Mouse (Mus musculus): ENCODE measurements around the gene Tnni1. TPM values are rescaled to one million over a fixed set of nuclear protein-coding genes. Genes with fewer than 3 reads are reported as not detected.
A peak's percentile ranks its signal among the peaks of the same experiment; 100 is the strongest.

Gene Tnni1
- polyA plus RNA-seq, 1 experiment from 2014 or later = 4,133 TPM

DNA sequence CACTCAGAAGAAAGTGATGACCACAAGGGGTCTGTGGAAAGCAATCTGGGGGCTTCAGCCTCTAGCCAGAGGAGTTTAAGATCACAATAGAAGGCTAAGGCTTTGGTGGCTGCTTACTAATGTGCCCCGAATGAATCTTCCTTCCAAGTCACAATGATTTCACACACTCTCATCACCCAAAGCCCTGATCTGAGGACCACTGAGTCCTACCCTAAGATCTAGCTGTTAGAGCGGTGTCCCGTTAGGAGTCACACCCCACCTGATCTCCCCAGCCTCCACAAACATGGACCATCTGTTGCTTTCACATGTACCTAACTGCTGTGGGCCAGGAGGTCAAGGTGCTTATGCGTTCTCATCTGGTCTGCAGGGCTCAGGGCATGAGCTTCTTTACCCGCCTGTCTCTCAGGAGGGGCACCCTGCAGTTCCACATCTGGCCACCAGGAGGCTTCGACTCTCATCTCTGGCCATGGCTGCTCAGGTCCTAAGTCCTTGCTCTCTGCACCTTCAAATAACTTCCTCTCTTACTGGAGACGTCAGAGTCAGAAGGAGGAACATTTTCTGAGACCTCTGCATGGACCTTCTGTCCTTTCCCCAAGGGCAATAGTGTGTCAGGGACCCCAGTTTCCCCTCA is 31.9 kb downstream of the Tnni1 start:
- WGBS = 31% methylated on average over 7 of the region's 7 CpGs
- Histone ChIP-seq H3K27me3 (no peaks in the 10 kb centered on the region), H3K9me3 (replicated peaks) (no peaks in the 10 kb centered on the region), H3K4me3 (no peak overlapping the region), H3K4me2 (no peak overlapping the region), H3K9ac (no peak overlapping the region), H3K27ac (peak overlapping the region; percentile 85), H3K36me3 (peaks cover 39% of the 10 kb centered on the region), H3K4me1 (replicated peaks) (peaks cover 64% of the 10 kb centered on the region)
- peak; percentile 29; the same call in 1 of the 2 replicates for ATAC-seq (replicated peaks; ENCODE audit: insufficient number of reproducible peaks, insufficient read depth, low FRiP score, low read depth)

DNA sequence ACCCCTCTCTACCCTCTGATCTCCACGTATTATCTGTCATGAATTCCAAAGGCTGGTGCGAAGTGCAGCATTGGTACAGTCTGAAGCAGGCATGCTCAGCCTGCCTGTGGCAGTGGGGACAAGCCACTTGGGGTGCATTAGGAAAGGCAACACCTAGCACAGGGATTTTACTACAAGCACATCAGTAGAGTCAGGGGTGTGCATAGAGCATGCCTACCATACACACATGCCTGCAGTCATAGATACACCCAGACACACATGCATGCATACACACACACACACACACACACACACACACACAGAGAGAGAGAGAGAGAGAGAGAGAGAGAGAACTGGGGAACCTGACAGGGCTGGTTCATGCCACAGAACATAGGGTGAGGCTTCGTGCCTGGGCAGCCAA is 33.0 kb downstream of the Tnni1 start:
- Histone ChIP-seq H3K4me1 (replicated peaks) (peaks cover 57% of the 10 kb centered on the region), H3K9me3 (replicated peaks) (no peaks in the 10 kb centered on the region), H3K27me3 (no peaks in the 10 kb centered on the region), H3K36me3 (peaks cover 35% of the 10 kb centered on the region), H3K9ac (no peak overlapping the region), H3K4me2 (no peak overlapping the region), H3K4me3 (no peak overlapping the region), H3K27ac (peak overlapping the region; percentile 85)
- WGBS = 35% methylated on average over 3 of the region's 3 CpGs
- no peak for ATAC-seq (replicated peaks; ENCODE audit: insufficient number of reproducible peaks, insufficient read depth, low FRiP score, low read depth)

DNA sequence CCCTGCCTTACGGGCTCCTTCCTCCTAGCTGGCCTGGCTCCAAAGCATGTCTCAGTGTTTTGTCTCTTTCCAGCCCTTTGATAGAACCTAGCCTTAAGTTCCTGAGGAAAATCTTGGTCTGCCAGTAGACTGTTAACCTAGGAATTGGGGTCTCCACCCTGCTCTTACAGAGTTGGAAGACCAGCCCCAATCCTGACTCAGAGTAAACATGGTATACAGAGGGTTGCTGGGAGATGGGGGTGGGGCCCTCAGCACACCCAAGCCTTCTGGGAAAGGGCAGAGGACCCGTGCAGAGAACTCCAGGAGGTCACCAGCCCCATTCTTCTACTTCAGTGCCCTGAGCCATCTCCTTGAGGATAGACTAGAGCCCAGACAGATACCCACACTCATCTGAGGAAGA is 33.4 kb downstream of the Tnni1 start:
- Histone ChIP-seq H3K4me2 (peak overlapping the region; percentile 2; the same call in 1 of the 2 replicates), H3K9ac (no peak overlapping the region), H3K36me3 (peaks cover 31% of the 10 kb centered on the region), H3K27ac (peak overlapping the region; percentile 85), H3K27me3 (no peaks in the 10 kb centered on the region), H3K9me3 (replicated peaks) (no peaks in the 10 kb centered on the region), H3K4me3 (no peak overlapping the region), H3K4me1 (replicated peaks) (peaks cover 53% of the 10 kb centered on the region)
- 0 out of 2 replicates have a peak, but pooled peaks have one; percentile 25 for ATAC-seq (replicated peaks; ENCODE audit: insufficient number of reproducible peaks, insufficient read depth, low FRiP score, low read depth)
- 13% methylated on average over 2 of the region's 2 CpGs for WGBS

DNA sequence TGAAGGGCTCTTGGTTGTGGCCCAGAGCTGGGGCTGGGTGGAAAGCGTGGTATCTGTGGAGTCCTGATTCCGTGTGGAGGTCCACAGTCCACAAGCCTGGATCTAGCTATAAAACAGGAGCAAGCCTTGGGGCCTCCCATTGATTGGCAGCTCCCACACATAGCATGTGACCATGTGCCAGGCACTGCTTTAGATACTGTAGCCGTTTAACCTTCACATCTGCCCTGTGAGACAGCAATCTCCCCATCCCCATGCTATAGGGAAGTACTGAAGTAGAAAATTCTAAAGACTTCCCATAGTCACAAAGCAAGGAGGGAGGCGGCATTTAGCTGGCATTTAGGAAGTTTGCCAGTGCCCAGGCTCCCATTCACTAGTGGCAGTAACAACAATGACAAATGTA is 33.8 kb downstream of the Tnni1 start:
- Histone ChIP-seq H3K27me3 (0 out of 2 replicates have a peak, but pooled peaks cover 2% of the 10 kb centered on the region), H3K4me2 (peak overlapping the region; percentile 2; the same call in 1 of the 2 replicates), H3K9me3 (replicated peaks) (no peaks in the 10 kb centered on the region), H3K4me1 (replicated peaks) (peaks cover 48% of the 10 kb centered on the region), H3K4me3 (no peak overlapping the region), H3K9ac (no peak overlapping the region), H3K27ac (peak overlapping the region; percentile 85), H3K36me3 (peaks cover 30% of the 10 kb centered on the region)
- ATAC-seq (replicated peaks; ENCODE audit: insufficient number of reproducible peaks, insufficient read depth, low FRiP score, low read depth) = 0 out of 2 replicates have a peak, but pooled peaks have one; percentile 16
- 49% methylated on average over 4 of the region's 4 CpGs for WGBS

DNA sequence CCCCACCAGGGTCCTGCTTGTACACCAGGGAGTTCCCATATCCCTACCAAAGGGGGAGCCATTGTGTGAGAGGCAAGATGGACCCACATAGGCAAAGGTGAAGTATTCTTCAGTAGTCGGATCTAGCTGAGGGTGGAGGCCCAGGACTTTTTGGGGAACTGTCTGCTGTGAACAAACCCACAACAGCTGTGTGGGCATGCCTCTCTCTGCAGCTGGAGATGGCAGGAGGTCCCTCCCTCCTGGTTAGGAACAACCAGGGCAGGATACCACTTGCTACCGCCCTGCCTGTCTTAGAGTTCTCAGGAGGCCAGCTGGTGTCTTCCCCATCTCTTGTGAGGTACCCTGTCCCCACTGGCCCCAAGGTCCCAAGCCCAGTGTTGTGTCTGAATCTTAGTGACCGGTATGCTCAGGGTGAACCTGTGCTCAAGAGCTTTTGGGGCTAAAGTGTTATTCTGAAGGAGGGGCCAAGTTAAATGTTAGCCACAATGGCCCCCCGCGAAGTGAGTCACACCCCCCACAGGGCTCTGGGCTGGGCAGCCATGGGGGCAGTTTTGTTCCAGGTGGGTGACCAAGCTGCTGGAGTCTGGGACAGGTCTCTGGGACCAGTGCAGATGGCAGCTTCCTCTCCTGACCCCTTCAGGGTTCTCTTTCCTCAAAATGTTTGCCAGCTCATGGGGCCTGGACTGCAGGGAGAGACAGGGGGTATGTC is 34.6 kb downstream of the Tnni1 start:
- peaks cover 48% of the 10 kb centered on the region for H3K4me1 ChIP-seq (replicated peaks)
- H3K27ac ChIP-seq = peak overlapping the region; percentile 85

DNA sequence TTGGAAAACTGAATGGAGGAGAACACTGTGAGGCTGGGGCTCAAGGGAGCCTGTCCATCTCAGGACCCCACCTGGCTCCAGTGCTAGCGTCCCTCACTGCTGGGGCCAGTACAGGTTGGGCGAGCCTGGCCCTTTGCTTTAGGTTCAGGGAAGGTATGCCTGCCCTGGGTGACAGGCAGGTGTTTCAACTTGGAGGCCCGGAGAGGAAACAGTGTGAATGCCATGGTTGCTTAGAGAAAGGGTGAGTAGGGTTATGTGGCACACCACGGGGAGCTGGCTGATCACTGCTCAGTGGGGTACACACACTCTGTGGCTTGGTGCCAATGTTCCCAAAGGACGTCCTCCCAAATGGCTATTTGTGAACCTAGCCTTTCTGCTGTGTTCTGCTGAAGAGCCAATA is 35.3 kb downstream of the Tnni1 start:
- 79% methylated on average over 5 of the region's 5 CpGs for WGBS
- Histone ChIP-seq H3K4me3 (no peak overlapping the region), H3K27me3 (peaks cover 13% of the 10 kb centered on the region), H3K4me2 (no peak overlapping the region), H3K36me3 (peaks cover 16% of the 10 kb centered on the region), H3K27ac (no peak overlapping the region), H3K9ac (no peak overlapping the region), H3K4me1 (replicated peaks) (peaks cover 51% of the 10 kb centered on the region), H3K9me3 (replicated peaks) (no peaks in the 10 kb centered on the region)
- no peak for ATAC-seq (replicated peaks; ENCODE audit: insufficient number of reproducible peaks, insufficient read depth, low FRiP score, low read depth)

More for the DNA sequence above, 34.6 kb downstream of the Tnni1 start:
- WGBS = 76% methylated on average over 5 of the region's 5 CpGs
- Histone ChIP-seq H3K4me2 (no peak overlapping the region), H3K36me3 (peaks cover 23% of the 10 kb centered on the region), H3K27me3 (peaks cover 7% of the 10 kb centered on the region; the same call in 1 of the 2 replicates), H3K9ac (no peak overlapping the region), H3K9me3 (replicated peaks) (no peaks in the 10 kb centered on the region), H3K4me3 (no peak overlapping the region)
- ATAC-seq (replicated peaks; ENCODE audit: insufficient number of reproducible peaks, insufficient read depth, low FRiP score, low read depth) = no peak

DNA sequence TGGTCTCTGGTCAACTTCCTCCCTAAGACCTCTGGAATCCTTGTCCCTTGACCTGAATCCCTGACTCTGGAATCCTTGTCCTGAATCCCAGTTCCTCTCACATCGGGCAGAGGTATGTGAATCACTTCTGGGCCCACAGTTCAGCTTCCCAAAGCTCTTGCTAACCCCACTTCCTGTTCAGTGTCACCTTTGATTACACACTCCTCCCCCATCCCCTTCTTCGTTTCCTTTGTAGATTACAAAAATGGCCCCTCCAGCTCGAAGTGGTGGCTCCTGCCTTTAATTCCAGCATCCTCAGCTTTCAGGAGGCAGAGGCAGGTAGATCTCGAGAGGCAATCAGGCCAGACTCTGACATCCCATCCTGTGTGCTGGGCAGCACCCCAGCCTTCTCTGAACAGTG is 38.4 kb downstream of the Tnni1 start:
- Histone ChIP-seq H3K4me2 (no peak overlapping the region), H3K9me3 (replicated peaks) (no peaks in the 10 kb centered on the region), H3K27ac (no peak overlapping the region), H3K27me3 (peaks cover 36% of the 10 kb centered on the region), H3K4me3 (no peak overlapping the region), H3K36me3 (no peaks in the 10 kb centered on the region), H3K9ac (no peak overlapping the region), H3K4me1 (replicated peaks) (peaks cover 34% of the 10 kb centered on the region)
- ATAC-seq (replicated peaks; ENCODE audit: insufficient number of reproducible peaks, insufficient read depth, low FRiP score, low read depth) = no peak
- 53% methylated on average over 4 of the region's 4 CpGs for WGBS

DNA sequence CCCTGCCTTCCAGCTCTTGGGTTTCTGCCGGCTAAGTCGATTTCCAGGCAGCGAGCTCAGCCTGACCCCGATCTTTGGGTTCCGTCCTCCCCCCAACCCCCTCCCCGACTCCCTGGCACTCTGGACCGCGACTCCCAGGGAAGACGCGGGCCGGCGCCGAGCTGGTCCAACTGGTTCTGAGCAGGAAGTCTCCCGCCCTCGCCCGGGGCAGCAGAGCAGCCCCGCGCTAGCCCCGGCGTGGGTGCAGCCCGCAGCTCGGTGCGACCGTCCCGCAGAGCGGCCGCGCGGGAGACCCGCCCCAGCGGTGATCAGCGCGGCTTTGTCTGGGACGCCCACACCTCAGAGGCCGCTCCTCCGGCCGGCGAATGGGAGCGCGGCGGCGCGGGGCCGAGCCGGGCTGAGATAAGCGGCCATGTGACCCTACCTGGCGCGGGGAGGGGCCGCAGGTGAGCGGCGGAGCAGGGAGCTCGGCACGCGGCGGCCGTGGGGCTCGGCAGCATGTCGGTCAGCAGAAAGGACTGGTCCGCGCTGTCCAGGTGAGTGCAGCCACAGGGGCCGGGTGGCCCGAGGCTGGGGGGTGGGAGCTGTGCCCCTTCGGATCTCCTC is 39.4 kb downstream of the Tnni1 start, which contains the start of gene Lad1:
Gene Lad1 (plus strand): TSS at position 118 of the 606 bp plus-strand sequence.
- no peak within 1 kb of the TSS for H3K27ac ChIP-seq
- peak within 1 kb of the TSS; percentile 54 for H3K4me3 ChIP-seq
- under 1% methylated on average over 63 of the region's 63 CpGs for WGBS
- H3K27me3 ChIP-seq = peaks cover 36% of the 10 kb centered on the region
- ATAC-seq (replicated peaks; ENCODE audit: insufficient number of reproducible peaks, insufficient read depth, low FRiP score, low read depth) = peak; percentile 19; the same call in 1 of the 2 replicates
- H3K9ac ChIP-seq = peak within 1 kb of the TSS; percentile 66
- peak within 1 kb of the TSS; percentile 97 for H3K4me2 ChIP-seq
- H3K36me3 ChIP-seq = no peaks in the 10 kb centered on the region
- no peaks in the 10 kb centered on the region for H3K9me3 ChIP-seq (replicated peaks)
- H3K4me1 ChIP-seq (replicated peaks) = peaks cover 24% of the 10 kb centered on the region

DNA sequence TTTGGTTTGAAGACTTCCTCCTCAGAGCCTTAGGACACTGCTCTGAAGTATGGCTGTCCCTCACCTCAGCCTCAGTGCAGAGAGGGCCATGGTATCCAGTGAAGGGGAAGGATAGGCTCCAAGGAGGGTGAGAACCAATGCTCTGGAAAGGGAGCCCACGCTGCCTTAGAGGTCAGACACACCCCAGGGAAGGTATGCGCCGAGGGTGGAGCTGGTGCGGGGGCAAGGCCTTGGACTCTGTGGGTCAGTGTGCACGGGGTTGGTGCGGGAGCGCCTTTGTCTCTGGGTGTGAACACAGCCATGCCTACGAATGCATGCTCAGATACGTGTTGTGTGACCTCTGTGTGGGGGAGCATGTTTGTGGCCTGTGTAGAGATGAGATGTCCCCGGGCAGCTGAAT is 40.8 kb downstream of the Tnni1 start:
- Histone ChIP-seq H3K27me3 (peaks cover 36% of the 10 kb centered on the region), H3K4me3 (no peak overlapping the region), H3K36me3 (no peaks in the 10 kb centered on the region), H3K9ac (no peak overlapping the region), H3K4me2 (no peak overlapping the region), H3K4me1 (replicated peaks) (peaks cover 17% of the 10 kb centered on the region), H3K27ac (no peak overlapping the region), H3K9me3 (replicated peaks) (no peaks in the 10 kb centered on the region)
- ATAC-seq (replicated peaks; ENCODE audit: insufficient number of reproducible peaks, insufficient read depth, low FRiP score, low read depth) = no peak
- 85% methylated on average over 10 of the region's 10 CpGs for WGBS

DNA sequence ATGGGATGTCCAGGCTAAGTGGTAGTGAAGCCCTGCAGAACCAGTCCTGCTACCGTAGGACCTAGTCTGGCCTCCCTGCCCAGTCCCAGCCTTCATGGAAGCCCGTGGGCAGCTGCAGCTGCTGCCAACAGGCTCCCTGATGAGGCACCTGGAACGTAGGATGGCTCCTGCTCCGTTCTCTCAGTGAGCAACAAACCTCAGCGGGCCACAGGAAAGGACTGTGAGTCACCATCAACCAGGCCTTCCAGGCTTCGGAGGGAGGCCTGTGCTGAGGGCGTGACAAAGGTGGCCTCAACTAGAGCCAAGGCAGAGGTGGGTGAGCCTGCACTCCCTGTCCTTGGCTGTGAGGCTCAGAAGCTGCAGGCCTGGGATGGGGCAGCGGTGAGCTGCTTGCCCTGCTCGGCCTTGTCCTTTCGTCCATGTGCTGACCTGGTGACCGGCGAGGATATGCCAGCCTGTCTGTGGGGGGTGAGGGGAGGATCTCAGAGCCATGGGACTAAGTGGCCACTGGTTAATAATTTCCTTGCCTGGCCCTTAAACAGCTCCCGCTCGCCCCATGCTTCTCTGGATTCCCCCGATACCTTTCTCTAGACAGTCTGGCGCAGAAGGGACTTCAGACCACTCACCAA is 41.6 kb downstream of the Tnni1 start:
- WGBS = 86% methylated on average over 16 of the region's 16 CpGs
- H3K4me1 ChIP-seq (replicated peaks) = peaks cover 17% of the 10 kb centered on the region
- H3K9ac ChIP-seq = no peak overlapping the region
- peaks cover 36% of the 10 kb centered on the region for H3K27me3 ChIP-seq
- H3K27ac ChIP-seq = no peak overlapping the region
- no peak overlapping the region for H3K4me2 ChIP-seq
- H3K4me3 ChIP-seq = no peak overlapping the region
- no peaks in the 10 kb centered on the region for H3K36me3 ChIP-seq
- H3K9me3 ChIP-seq (replicated peaks) = no peaks in the 10 kb centered on the region
- ATAC-seq (replicated peaks; ENCODE audit: insufficient number of reproducible peaks, insufficient read depth, low FRiP score, low read depth) = no peak

DNA sequence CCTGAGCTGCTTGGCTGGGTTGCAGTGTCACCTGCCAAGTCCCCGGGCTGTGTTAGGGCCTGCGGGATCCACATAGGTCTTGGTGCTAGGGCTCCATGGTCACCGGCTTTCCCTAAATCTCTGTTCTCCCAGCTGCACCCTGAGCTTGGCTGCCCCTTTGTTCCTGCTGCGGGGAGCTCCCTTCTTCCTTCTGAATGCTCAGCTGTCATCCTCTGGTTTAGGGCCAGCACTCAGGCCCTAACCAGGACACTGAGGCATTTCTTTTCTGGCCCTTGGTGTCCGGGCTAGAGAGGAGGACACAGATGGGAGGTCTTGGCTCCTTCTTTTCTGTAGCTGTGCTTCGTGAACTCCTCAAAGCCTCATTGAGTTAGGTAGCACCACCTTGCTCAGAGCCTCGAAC is 42.5 kb downstream of the Tnni1 start:
- no peak overlapping the region for H3K9ac ChIP-seq
- WGBS = 89% methylated on average over 7 of the region's 7 CpGs

More for the DNA sequence above, 42.5 kb downstream of the Tnni1 start:
- no peaks in the 10 kb centered on the region for H3K9me3 ChIP-seq (replicated peaks)
- peaks cover 17% of the 10 kb centered on the region for H3K4me1 ChIP-seq (replicated peaks)
- H3K27ac ChIP-seq = no peak overlapping the region
- peaks cover 36% of the 10 kb centered on the region for H3K27me3 ChIP-seq
- H3K36me3 ChIP-seq = no peaks in the 10 kb centered on the region
- no peak for ATAC-seq (replicated peaks; ENCODE audit: insufficient number of reproducible peaks, insufficient read depth, low FRiP score, low read depth)
- no peak overlapping the region for H3K4me2 ChIP-seq
- no peak overlapping the region for H3K4me3 ChIP-seq

All from heart, embryonic 15.5 days (tissue).